Mouse (Mus musculus): ENCODE results near the gene Olfr447.
A peak's percentile ranks its signal among the peaks of the same experiment; 100 is the strongest.

Gene Olfr447

GRCm38 (mm10) chr6:42908578-42908977, at the start of gene Olfr447:
Gene Olfr447 (plus strand): TSS chr6:42908878.
- DNase-seq (ENCODE audit: low spot score) = no peak

GRCm38 (mm10) chr6:42860222-42860819, 48.4 kb upstream of the Olfr447 start:
- peak; percentile 4 for DNase-seq (ENCODE audit: low spot score)

GRCm38 (mm10) chr6:42869695-42870094, 39.0 kb upstream of the Olfr447 start:
- no peak for DNase-seq (ENCODE audit: low spot score)

GRCm38 (mm10) chr6:42876323-42876722, 32.4 kb upstream of the Olfr447 start:
- no peak for DNase-seq (ENCODE audit: low spot score)

- no peak for DNase-seq (ENCODE audit: low spot score)
Observed at GRCm38 (mm10) chr6:42890141-42890540, 18.5 kb upstream of the Olfr447 start, which contains the start of gene Olfr448. Gene Olfr448 (plus strand): TSS chr6:42890441.

- DNase-seq (ENCODE audit: low spot score) = no peak
Observed at GRCm38 (mm10) chr6:42900345-42900744, 8.3 kb upstream of the Olfr447 start.

GRCm38 (mm10) chr6:42921077-42921476, 12.4 kb downstream of the Olfr447 start, which contains the start of gene Olfr446:
Gene Olfr446 (plus strand): TSS chr6:42921377.
- no peak for DNase-seq (ENCODE audit: low spot score)

- DNase-seq (ENCODE audit: low spot score) = no peak
Observed at GRCm38 (mm10) chr6:42948767-42949166, 40.1 kb downstream of the Olfr447 start, which contains the start of gene Olfr444. Gene Olfr444 (plus strand): TSS chr6:42949067.

All from yolk sac, embryonic 10.5 days (tissue).